28 mouse cellular contexts compared by ENCODE assay signal in genomic region chr17:56098180-56098579, GRCm38 (mm10). TPM values are rescaled to one million over a fixed set of nuclear protein-coding genes. Genes with fewer than 3 reads are reported as not detected.
"Had no signal": no experiment of that assay in that cellular context is flagged by ENCODE, and none has a peak within 500 bp of the region (broad histone marks: within the 10 kb centered on the region; RNA-seq: fewer than 3 reads in every experiment).

No protein-coding gene starts in this region.

- H3K27ac ChIP-seq: heart, embryonic 10.5 days; heart, embryonic 13.5 days; heart, embryonic 15.5 days; hindbrain, embryonic 14.5 days; hindbrain, postnatal 0 days; kidney, embryonic 15.5 days; kidney, postnatal 0 days; limb, embryonic 13.5 days; limb, embryonic 15.5 days; liver, embryonic 12.5 days; liver, embryonic 14.5 days had no signal

- H3K9ac ChIP-seq: heart, embryonic 13.5 days; heart, embryonic 15.5 days; hindbrain, embryonic 14.5 days; kidney, embryonic 15.5 days; limb, embryonic 13.5 days; limb, embryonic 15.5 days; liver, embryonic 12.5 days; liver, embryonic 14.5 days had no signal

- H3K27me3 ChIP-seq: heart, embryonic 13.5 days; heart, embryonic 15.5 days; kidney, embryonic 15.5 days; limb, embryonic 13.5 days; limb, embryonic 15.5 days; liver, embryonic 12.5 days had no signal

- H3K9me3 ChIP-seq: heart, embryonic 10.5 days; heart, embryonic 13.5 days; heart, embryonic 15.5 days; kidney, embryonic 15.5 days; limb, embryonic 13.5 days; limb, embryonic 15.5 days; liver, embryonic 12.5 days had no signal

- H3K4me1 ChIP-seq: heart, embryonic 10.5 days; heart, embryonic 13.5 days; heart, embryonic 15.5 days; kidney, embryonic 15.5 days; limb, embryonic 13.5 days; limb, embryonic 15.5 days; liver, embryonic 12.5 days had no signal

- H3K4me3 ChIP-seq: gastrocnemius, adult 2 months; heart, embryonic 10.5 days; heart, embryonic 13.5 days; heart, embryonic 15.5 days; kidney, embryonic 15.5 days; limb, embryonic 13.5 days; limb, embryonic 15.5 days; liver, embryonic 12.5 days had no signal

- DNase-seq: gastrocnemius, adult 2 months; gastrocnemius, postnatal 10 days; gastrocnemius, postnatal 36 days; heart, adult 18-20 months; heart, postnatal 14 days; heart, postnatal 36 days; kidney, adult 11 months; kidney, adult 2 months; kidney, adult 9 months; kidney, postnatal 14 days; kidney, postnatal 36 days; layer of hippocampus, adult 9-11 months; layer of hippocampus, postnatal 36 days; left cerebral cortex, postnatal 4 days had no signal

- H3K4me2 ChIP-seq: heart, embryonic 13.5 days; heart, embryonic 15.5 days; hindbrain, embryonic 14.5 days; kidney, embryonic 15.5 days; limb, embryonic 13.5 days; limb, embryonic 15.5 days; liver, embryonic 12.5 days had no signal

- ATAC-seq: hindbrain, postnatal 0 days; intestine, embryonic 16.5 days; liver, embryonic 12.5 days had no signal

RNA-seq across cellular contexts. Expression of gene Plin5, which starts 19.2 kb away (rescaled TPM):
- polyA plus RNA-seq: limb, embryonic 13.5 days had no signal

RNA-seq across cellular contexts. Expression of gene Lrg1, which starts 23.6 kb away (rescaled TPM):
- polyA plus RNA-seq: heart, embryonic 10.5 days; heart, embryonic 13.5 days; hindbrain, embryonic 11.5 days; intestine, embryonic 14.5 days had no signal
